Mouse (Mus musculus): Measurements from ENCODE around the gene Tmem234. TPM values are rescaled to one million over a fixed set of nuclear protein-coding genes. Genes with fewer than 3 reads are reported as not detected.

Tmem234 gene
- total RNA-seq, 1 experiment = 172 TPM

DNA sequence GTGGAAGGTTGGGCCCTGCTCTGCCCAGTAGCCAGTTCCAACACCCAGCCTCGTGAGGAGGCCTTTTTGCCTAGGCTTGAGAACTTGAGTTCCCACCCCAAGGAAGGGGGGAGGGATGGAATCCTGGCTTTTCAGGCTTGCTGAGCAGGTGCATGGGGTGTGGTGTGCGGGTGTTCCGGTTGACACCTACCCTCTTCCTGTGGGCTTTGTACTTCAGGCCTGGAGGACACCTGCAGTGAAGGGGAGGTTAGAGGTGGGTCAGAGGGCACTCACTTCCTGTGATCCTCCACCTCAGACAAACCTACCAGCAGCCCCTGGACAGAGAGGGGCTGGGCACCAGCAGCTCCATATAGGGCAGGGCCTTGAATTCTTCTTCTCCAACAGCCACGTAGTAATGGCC, 9.6 kb downstream of the Tmem234 start:
- peaks cover 10% of the 10 kb centered on the region; the same call in 1 of the 2 replicates for H3K36me3 ChIP-seq (ENCODE audit: control insufficient read depth, insufficient read depth, low read length, poor library complexity, severe bottlenecking)
- in situ Hi-C loops (cut with MboI; ENCODE audit: low sequenced_read_pairs in 2 of 2, unreplicated experiment in 2 of 2) = no loop called here

DNA sequence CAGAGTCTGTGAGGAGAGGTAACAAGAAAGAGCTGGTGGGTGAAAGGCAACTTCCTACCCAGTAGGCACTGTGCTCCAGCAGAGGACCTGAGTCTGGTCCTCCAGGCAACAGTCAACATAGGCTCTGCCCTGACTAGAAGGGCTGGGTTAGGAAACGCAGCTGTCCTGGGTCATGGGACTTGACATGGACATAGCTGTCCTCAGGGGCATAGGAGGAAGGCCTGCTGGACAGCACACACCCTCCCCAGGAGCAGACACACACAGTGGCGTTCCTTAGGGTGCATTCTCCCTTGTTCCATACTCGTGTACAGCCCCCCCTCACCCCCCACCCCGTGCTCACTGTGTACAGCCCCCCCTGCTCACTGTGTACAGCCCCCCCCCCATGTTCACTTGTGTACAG, 10.0 kb downstream of the Tmem234 start:
- Histone ChIP-seq H3K4me1 (ENCODE audit: control insufficient read depth in 2 of 2, insufficient read depth in 2 of 2, low read length in 2 of 2, poor library complexity in 1 of 2) (peaks cover 2 to 25% of the 10 kb centered on the region in 2 experiments; a peak in 2 of 4 replicates), H3K36me3 (ENCODE audit: control insufficient read depth, insufficient read depth, low read length, poor library complexity, severe bottlenecking) (peaks cover 10% of the 10 kb centered on the region; the same call in 1 of the 2 replicates), H3K4me3 (ENCODE audit: insufficient read depth in 1 of 2, low read depth in 1 of 2, low read length in 2 of 2, poor library complexity in 1 of 2, severe bottlenecking in 1 of 2) (no peak overlapping the region), H3K9me3 (ENCODE audit: control insufficient read depth, insufficient read depth, low read depth, low read length) (no peaks in the 10 kb centered on the region), H3K9ac (ENCODE audit: insufficient read depth, low read depth, low read length, poor library complexity, severe bottlenecking) (no peak overlapping the region), H3K27ac (ENCODE audit: insufficient read depth, low read depth, low read length, poor library complexity, severe bottlenecking) (no peak overlapping the region)
- TF ChIP-seq MAFK (IDR thresholded peaks at IDR 0.05; ENCODE audit: insufficient read depth, low read depth, low read length) = no peak
- TF ChIP-seq ZC3H11A (IDR thresholded peaks at IDR 0.05; ENCODE audit: borderline replicate concordance, low read depth, low read length) = no peak
- TF ChIP-seq CHD2 (IDR thresholded peaks at IDR 0.05; ENCODE audit: low read depth, low read length) = no peak
- no peak for TF ChIP-seq HCFC1 (IDR thresholded peaks at IDR 0.05; ENCODE audit: borderline replicate concordance, insufficient read depth, low read length)
- no peak for TF ChIP-seq ZNF384 (IDR thresholded peaks at IDR 0.05; ENCODE audit: low read depth, low read length)
- in situ Hi-C loops (cut with MboI; ENCODE audit: low sequenced_read_pairs in 2 of 2, unreplicated experiment in 2 of 2) = no loop called here
- no peak for DNase-seq (ENCODE audit: low read depth, low spot score)

More for the DNA sequence above, 9.6 kb downstream of the Tmem234 start:
- peak overlapping the region; percentile 17; the same call in 1 of the 2 replicates for H3K27ac ChIP-seq (ENCODE audit: insufficient read depth, low read depth, low read length, poor library complexity, severe bottlenecking)
- no peak overlapping the region for H3K4me3 ChIP-seq (ENCODE audit: insufficient read depth in 1 of 2, low read depth in 1 of 2, low read length in 2 of 2, poor library complexity in 1 of 2, severe bottlenecking in 1 of 2)
- TF ChIP-seq MAFK (IDR thresholded peaks at IDR 0.05; ENCODE audit: insufficient read depth, low read depth, low read length) (no peak), ZNF384 (IDR thresholded peaks at IDR 0.05; ENCODE audit: low read depth, low read length) (no peak), ZC3H11A (IDR thresholded peaks at IDR 0.05; ENCODE audit: borderline replicate concordance, low read depth, low read length) (no peak), HCFC1 (IDR thresholded peaks at IDR 0.05; ENCODE audit: borderline replicate concordance, insufficient read depth, low read length) (no peak), CHD2 (IDR thresholded peaks at IDR 0.05; ENCODE audit: low read depth, low read length) (no peak)
- DNase-seq (ENCODE audit: low read depth, low spot score) = peak; percentile 41
- no peaks in the 10 kb centered on the region for H3K9me3 ChIP-seq (ENCODE audit: control insufficient read depth, insufficient read depth, low read depth, low read length)
- H3K9ac ChIP-seq (ENCODE audit: insufficient read depth, low read depth, low read length, poor library complexity, severe bottlenecking) = peak overlapping the region; percentile 29
- peaks cover 2 to 25% of the 10 kb centered on the region in 2 experiments; a peak in 2 of 4 replicates for H3K4me1 ChIP-seq (ENCODE audit: control insufficient read depth in 2 of 2, insufficient read depth in 2 of 2, low read length in 2 of 2, poor library complexity in 1 of 2)

DNA sequence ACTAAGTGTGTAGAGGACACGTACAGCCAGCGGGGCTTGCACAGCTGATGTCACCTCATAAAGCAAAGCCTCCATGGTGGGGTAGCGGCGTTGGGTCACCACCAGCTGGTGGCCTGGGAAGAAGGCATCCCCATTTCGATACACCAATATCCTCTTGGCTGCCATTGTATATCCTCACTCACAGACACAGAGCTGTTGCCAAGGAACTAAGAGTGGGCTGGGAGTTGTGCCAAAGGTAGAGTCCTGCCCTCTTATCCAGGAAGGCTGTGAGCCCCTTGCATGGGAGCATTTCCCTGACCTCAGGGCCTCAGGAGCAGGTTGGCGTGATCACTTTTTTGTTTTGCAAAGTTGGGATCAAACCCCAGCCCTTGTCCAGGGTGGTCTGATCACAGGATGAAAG, 13.6 kb downstream of the Tmem234 start, which contains the start of gene Dcdc2b:
Gene Dcdc2b, minus strand, starts transcription at position 165 of the 400 bp plus-strand sequence.
- peaks cover 9% of the 10 kb centered on the region; the same call in 1 of the 2 replicates for H3K36me3 ChIP-seq (ENCODE audit: control insufficient read depth, insufficient read depth, low read length, poor library complexity, severe bottlenecking)
- H3K4me1 ChIP-seq (ENCODE audit: control insufficient read depth in 2 of 2, insufficient read depth in 2 of 2, low read length in 2 of 2, poor library complexity in 1 of 2) = peaks cover 2 to 20% of the 10 kb centered on the region in 2 experiments; a peak in 2 of 4 replicates

DNA sequence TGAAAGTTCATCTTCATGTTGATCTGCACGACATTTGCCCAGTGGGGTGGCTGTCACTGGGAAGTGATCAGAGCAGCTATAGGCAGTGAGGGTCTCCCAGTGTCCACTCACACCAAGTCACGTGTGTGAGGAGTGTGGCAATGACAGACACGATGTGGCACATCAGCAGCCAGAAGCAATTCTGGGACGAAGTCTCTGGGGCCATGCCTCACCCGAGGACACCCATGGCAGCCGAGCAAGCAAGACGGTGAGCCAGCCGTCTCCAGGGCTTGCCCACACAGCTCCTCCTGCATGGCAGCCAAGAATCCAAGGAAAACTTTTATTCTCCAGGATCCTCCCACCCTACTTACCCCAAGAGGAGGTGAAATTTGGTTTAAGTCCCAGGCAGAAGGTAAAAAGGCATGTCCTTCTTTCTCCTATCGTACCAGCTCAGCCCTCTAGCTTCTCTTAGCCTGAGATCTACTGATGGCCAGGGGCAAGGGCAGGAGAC, 15.4 kb downstream of the Tmem234 start:
- no peak overlapping the region for H3K4me3 ChIP-seq (ENCODE audit: insufficient read depth in 1 of 2, low read depth in 1 of 2, low read length in 2 of 2, poor library complexity in 1 of 2, severe bottlenecking in 1 of 2)
- H3K9me3 ChIP-seq (ENCODE audit: control insufficient read depth, insufficient read depth, low read depth, low read length) = no peaks in the 10 kb centered on the region
- no peak for TF ChIP-seq MAFK (IDR thresholded peaks at IDR 0.05; ENCODE audit: insufficient read depth, low read depth, low read length)
- no peak for TF ChIP-seq CHD2 (IDR thresholded peaks at IDR 0.05; ENCODE audit: low read depth, low read length)
- TF ChIP-seq HCFC1 (IDR thresholded peaks at IDR 0.05; ENCODE audit: borderline replicate concordance, insufficient read depth, low read length) = no peak
- no peak for TF ChIP-seq ZNF384 (IDR thresholded peaks at IDR 0.05; ENCODE audit: low read depth, low read length)
- no peak for TF ChIP-seq ZC3H11A (IDR thresholded peaks at IDR 0.05; ENCODE audit: borderline replicate concordance, low read depth, low read length)
- in situ Hi-C loops (cut with MboI; ENCODE audit: low sequenced_read_pairs in 2 of 2, unreplicated experiment in 2 of 2) = no loop called here
- H3K36me3 ChIP-seq (ENCODE audit: control insufficient read depth, insufficient read depth, low read length, poor library complexity, severe bottlenecking) = peaks cover 6% of the 10 kb centered on the region; the same call in 1 of the 2 replicates
- no peak for DNase-seq (ENCODE audit: low read depth, low spot score)
- peaks cover 0 to 8% of the 10 kb centered on the region in 2 experiments; a peak in 2 of 4 replicates for H3K4me1 ChIP-seq (ENCODE audit: control insufficient read depth in 2 of 2, insufficient read depth in 2 of 2, low read length in 2 of 2, poor library complexity in 1 of 2)
- H3K27ac ChIP-seq (ENCODE audit: insufficient read depth, low read depth, low read length, poor library complexity, severe bottlenecking) = no peak overlapping the region
- no peak overlapping the region for H3K9ac ChIP-seq (ENCODE audit: insufficient read depth, low read depth, low read length, poor library complexity, severe bottlenecking)

More for the DNA sequence above, 13.6 kb downstream of the Tmem234 start, which contains the start of gene Dcdc2b:
- no peak for DNase-seq (ENCODE audit: low read depth, low spot score)
- Histone ChIP-seq H3K4me3 (ENCODE audit: insufficient read depth in 1 of 2, low read depth in 1 of 2, low read length in 2 of 2, poor library complexity in 1 of 2, severe bottlenecking in 1 of 2) (no peak within 1 kb of the TSS), H3K9me3 (ENCODE audit: control insufficient read depth, insufficient read depth, low read depth, low read length) (no peaks in the 10 kb centered on the region), H3K9ac (ENCODE audit: insufficient read depth, low read depth, low read length, poor library complexity, severe bottlenecking) (no peak within 1 kb of the TSS), H3K27ac (ENCODE audit: insufficient read depth, low read depth, low read length, poor library complexity, severe bottlenecking) (peak within 1 kb of the TSS; percentile 16; the same call in 1 of the 2 replicates)
- no peak for TF ChIP-seq ZC3H11A (IDR thresholded peaks at IDR 0.05; ENCODE audit: borderline replicate concordance, low read depth, low read length)
- no peak for TF ChIP-seq ZNF384 (IDR thresholded peaks at IDR 0.05; ENCODE audit: low read depth, low read length)
- no peak for TF ChIP-seq CHD2 (IDR thresholded peaks at IDR 0.05; ENCODE audit: low read depth, low read length)
- TF ChIP-seq HCFC1 (IDR thresholded peaks at IDR 0.05; ENCODE audit: borderline replicate concordance, insufficient read depth, low read length) = no peak
- no peak for TF ChIP-seq MAFK (IDR thresholded peaks at IDR 0.05; ENCODE audit: insufficient read depth, low read depth, low read length)
- in situ Hi-C loops (cut with MboI; ENCODE audit: low sequenced_read_pairs in 2 of 2, unreplicated experiment in 2 of 2) = no loop called here

All from ES-E14 (cell line).